Mouse (Mus musculus) liver, adult 2 months (tissue): Measurements from ENCODE around the gene Extl1.

Experiments
- CTCF ChIP-seq: fragments of 200-500 bp; IDR thresholded peaks from 2 replicates; pipeline ENCODE4 v1.5.1; 2011; ENCODE audit warnings: low read depth, low read length, control low read depth
- POLR2A ChIP-seq: fragments of 200-500 bp; IDR thresholded peaks from 2 replicates; pipeline ENCODE4 v1.6.1; 2011; ENCODE audit warnings: low read length, control low read depth; ENCODE audit not compliant: insufficient read depth; ENCODE audit errors: extremely low read depth

DNA sequence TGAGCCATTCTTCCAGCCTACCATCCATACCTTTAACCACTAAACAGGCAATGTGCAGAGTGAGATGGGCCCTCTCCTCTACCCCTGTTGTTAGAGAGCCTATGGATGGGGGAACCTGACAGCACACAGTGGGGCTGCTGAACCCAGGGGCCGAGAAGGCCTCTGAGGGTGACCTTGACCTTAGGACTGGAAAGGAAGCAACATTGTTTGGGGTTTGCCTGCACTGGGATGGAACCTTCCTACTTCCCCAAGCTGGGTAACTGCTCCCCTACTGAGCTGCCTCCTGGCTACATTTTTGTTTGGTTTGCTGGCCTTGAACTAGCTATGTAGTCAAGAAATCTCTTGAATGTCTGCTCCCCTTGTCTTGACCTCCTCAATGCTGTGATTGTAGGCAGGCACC is 9.3 kb downstream of the Extl1 start:
- TF ChIP-seq CTCF (no peak), POLR2A (no peak)
